Mouse (Mus musculus): Measurements from ENCODE around the gene Slf2. TPM values are rescaled to one million over a fixed set of nuclear protein-coding genes. Genes with fewer than 3 reads are reported as not detected.

Slf2 gene
- total and polyA plus RNA-seq, 2 experiments, result 7.9 to 15.1 TPM

- no peak overlapping the region for H3K27ac ChIP-seq (replicated peaks; ENCODE audit: insufficient read depth, low read depth, low read length)
- DNase-seq (ENCODE audit: extremely low read depth, low read depth, low spot score), result no peak
- no peak overlapping the region for H3K9ac ChIP-seq (ENCODE audit: low read depth, low read length)
- no peak overlapping the region for H3K4me3 ChIP-seq (ENCODE audit: insufficient read depth, low read depth, low read length)
- no peaks in the 10 kb centered on the region for H3K79me2 ChIP-seq (ENCODE audit: control insufficient read depth, insufficient read depth, low read length)
- H3K4me1 ChIP-seq (ENCODE audit: control insufficient read depth, insufficient read depth, low read length), result no peaks in the 10 kb centered on the region; the same call in none of the 2 replicates
- no peaks in the 10 kb centered on the region for H3K27me3 ChIP-seq (ENCODE audit: control insufficient read depth, insufficient read depth, low read length)
- 83% methylated on average over 6 of the region's 6 CpGs for WGBS
- H3K36me3 ChIP-seq (ENCODE audit: control insufficient read depth, insufficient read depth, low read length), result no peaks in the 10 kb centered on the region
- no peak for TF ChIP-seq CTCF (IDR thresholded peaks at IDR 0.05; ENCODE audit: low read depth, low read length)
These were observed 27.5 kb upstream of the Slf2 start for GRCm38 (mm10) chr19:44903343-44904000.

GRCm38 (mm10) chr19:44904141-44904720 lies 26.7 kb upstream of the Slf2 start:
- Histone ChIP-seq H3K27ac (replicated peaks; ENCODE audit: insufficient read depth, low read depth, low read length) (no peak overlapping the region), H3K4me1 (ENCODE audit: control insufficient read depth, insufficient read depth, low read length) (no peaks in the 10 kb centered on the region; the same call in none of the 2 replicates), H3K27me3 (ENCODE audit: control insufficient read depth, insufficient read depth, low read length) (no peaks in the 10 kb centered on the region), H3K4me3 (ENCODE audit: insufficient read depth, low read depth, low read length) (no peak overlapping the region), H3K9ac (ENCODE audit: low read depth, low read length) (no peak overlapping the region), H3K79me2 (ENCODE audit: control insufficient read depth, insufficient read depth, low read length) (no peaks in the 10 kb centered on the region), H3K36me3 (ENCODE audit: control insufficient read depth, insufficient read depth, low read length) (no peaks in the 10 kb centered on the region)
- 75% methylated on average over 6 of the region's 6 CpGs for WGBS
- no peak for DNase-seq (ENCODE audit: extremely low read depth, low read depth, low spot score)
- TF ChIP-seq CTCF (IDR thresholded peaks at IDR 0.05; ENCODE audit: low read depth, low read length) (no peak), POLR2A (IDR thresholded peaks at IDR 0.05; ENCODE audit: extremely low read depth, insufficient read depth, low read length) (no peak)

GRCm38 (mm10) chr19:44905316-44905715 lies 25.6 kb upstream of the Slf2 start:
- Histone ChIP-seq H3K9ac (ENCODE audit: low read depth, low read length) (no peak overlapping the region), H3K27me3 (ENCODE audit: control insufficient read depth, insufficient read depth, low read length) (no peaks in the 10 kb centered on the region), H3K27ac (replicated peaks; ENCODE audit: insufficient read depth, low read depth, low read length) (peak overlapping the region; percentile 47), H3K36me3 (ENCODE audit: control insufficient read depth, insufficient read depth, low read length) (no peaks in the 10 kb centered on the region), H3K4me1 (ENCODE audit: control insufficient read depth, insufficient read depth, low read length) (no peaks in the 10 kb centered on the region; the same call in 1 of the 2 replicates), H3K79me2 (ENCODE audit: control insufficient read depth, insufficient read depth, low read length) (no peaks in the 10 kb centered on the region), H3K4me3 (ENCODE audit: insufficient read depth, low read depth, low read length) (no peak overlapping the region)
- TF ChIP-seq CTCF (IDR thresholded peaks at IDR 0.05; ENCODE audit: low read depth, low read length), result no peak
- TF ChIP-seq POLR2A (IDR thresholded peaks at IDR 0.05; ENCODE audit: extremely low read depth, insufficient read depth, low read length), result no peak
- DNase-seq (ENCODE audit: extremely low read depth, low read depth, low spot score), result no peak
- WGBS, result 53% methylated on average over 4 of the region's 4 CpGs

- no peaks in the 10 kb centered on the region for H3K79me2 ChIP-seq (ENCODE audit: control insufficient read depth, insufficient read depth, low read length)
- TF ChIP-seq POLR2A (IDR thresholded peaks at IDR 0.05; ENCODE audit: extremely low read depth, insufficient read depth, low read length) (no peak), CTCF (IDR thresholded peaks at IDR 0.05; ENCODE audit: low read depth, low read length) (peak; percentile 11; the same call in 1 of the 2 replicates)
- H3K4me3 ChIP-seq (ENCODE audit: insufficient read depth, low read depth, low read length), result no peak overlapping the region
- WGBS, result 65% methylated on average over 15 of the region's 15 CpGs
- DNase-seq (ENCODE audit: extremely low read depth, low read depth, low spot score), result no peak
- no peak overlapping the region for H3K9ac ChIP-seq (ENCODE audit: low read depth, low read length)
- no peak overlapping the region for H3K27ac ChIP-seq (replicated peaks; ENCODE audit: insufficient read depth, low read depth, low read length)
- H3K4me1 ChIP-seq (ENCODE audit: control insufficient read depth, insufficient read depth, low read length), result no peaks in the 10 kb centered on the region; the same call in 1 of the 2 replicates
- H3K36me3 ChIP-seq (ENCODE audit: control insufficient read depth, insufficient read depth, low read length), result no peaks in the 10 kb centered on the region
- no peaks in the 10 kb centered on the region for H3K27me3 ChIP-seq (ENCODE audit: control insufficient read depth, insufficient read depth, low read length)
These were observed 22.9 kb upstream of the Slf2 start for GRCm38 (mm10) chr19:44907851-44908690.

GRCm38 (mm10) chr19:44908836-44909460 lies 22.0 kb upstream of the Slf2 start:
- Histone ChIP-seq H3K27ac (replicated peaks; ENCODE audit: insufficient read depth, low read depth, low read length) (no peak overlapping the region), H3K27me3 (ENCODE audit: control insufficient read depth, insufficient read depth, low read length) (no peaks in the 10 kb centered on the region), H3K79me2 (ENCODE audit: control insufficient read depth, insufficient read depth, low read length) (no peaks in the 10 kb centered on the region), H3K36me3 (ENCODE audit: control insufficient read depth, insufficient read depth, low read length) (no peaks in the 10 kb centered on the region), H3K4me3 (ENCODE audit: insufficient read depth, low read depth, low read length) (no peak overlapping the region), H3K4me1 (ENCODE audit: control insufficient read depth, insufficient read depth, low read length) (no peaks in the 10 kb centered on the region; the same call in 1 of the 2 replicates), H3K9ac (ENCODE audit: low read depth, low read length) (no peak overlapping the region)
- WGBS, result 76% methylated on average over 11 of the region's 11 CpGs
- TF ChIP-seq CTCF (IDR thresholded peaks at IDR 0.05; ENCODE audit: low read depth, low read length), result no peak
- no peak for TF ChIP-seq POLR2A (IDR thresholded peaks at IDR 0.05; ENCODE audit: extremely low read depth, insufficient read depth, low read length)
- DNase-seq (ENCODE audit: extremely low read depth, low read depth, low spot score), result no peak
